Mouse (Mus musculus) stomach, postnatal 0 days (tissue): ENCODE results near the gene Fhit.

Source experiments
- CTCF ChIP-seq: IDR thresholded peaks from 2 replicates; pipeline ENCODE4 v1.5.1; 2016; ENCODE audit warnings: antibody characterized with exemption, low read depth, mild to moderate bottlenecking, moderate library complexity
- EP300 ChIP-seq: optimal IDR thresholded peaks from 2 replicates; pipeline ENCODE3; 2016; ENCODE audit warnings: antibody characterized with exemption

- TF ChIP-seq EP300 (no peak), CTCF (no peak)
Measured at GRCm38 (mm10) chr14:10525786-10526185, 636.0 kb downstream of the Fhit start.
